Mouse (Mus musculus) heart, adult 2 months (tissue): ENCODE results near the gene Gm15217. TPM values are rescaled to one million over a fixed set of nuclear protein-coding genes. Genes with fewer than 3 reads are reported as not detected.

Experiments used
- DNase-seq, 2 experiments: peaks; one replicate each; pipeline ENCODE4 v3.0.0; 2021
- H3K27ac ChIP-seq: fragments of 200-600 bp; 2 replicates; pipeline ENCODE4 v1.8.1; 2022
- H3K27me3 ChIP-seq: fragments of 200-500 bp; 2 replicates; pipeline ENCODE4 v1.6.1; 2012; ENCODE audit warnings: mild to moderate bottlenecking, low read length, inconsistent platforms, mixed read lengths; ENCODE audit not compliant: control insufficient read depth, insufficient read depth
- H3K36me3 ChIP-seq: fragments of 200-500 bp; 2 replicates; pipeline ENCODE4 v1.6.1; 2012; ENCODE audit warnings: low read length, inconsistent platforms; ENCODE audit not compliant: control insufficient read depth, insufficient read depth
- H3K4me1 ChIP-seq: fragments of 200-500 bp; 2 replicates; pipeline ENCODE4 v1.6.1; 2011; ENCODE audit warnings: low read length; ENCODE audit not compliant: control insufficient read depth, insufficient read depth
- H3K4me3 ChIP-seq: fragments of 200-600 bp; 2 replicates; pipeline ENCODE4 v1.8.1; 2022
- H3K79me2 ChIP-seq: fragments of 200-500 bp; replicated peaks from 2 replicates; pipeline ENCODE4 v1.6.1; 2012; ENCODE audit warnings: mild to moderate bottlenecking, inconsistent platforms, low read length, moderate library complexity, mixed read lengths; ENCODE audit not compliant: control insufficient read depth, insufficient read depth
- H3K9ac ChIP-seq: fragments of 200-500 bp; 2 replicates; pipeline ENCODE4 v1.6.1; 2012; ENCODE audit warnings: low read depth, mild to moderate bottlenecking, control low read depth, inconsistent platforms, low read length, mixed read lengths
- CTCF ChIP-seq: fragments of 200-600 bp; IDR thresholded peaks from 2 replicates; pipeline ENCODE4 v1.8.1; 2022; ENCODE audit warnings: antibody characterized with exemption, mild to moderate bottlenecking, moderate library complexity
- EP300 ChIP-seq: fragments of 200-500 bp; IDR thresholded peaks from 2 replicates; pipeline ENCODE4 v1.6.1; 2011; ENCODE audit warnings: low read depth, low read length, control low read depth; ENCODE audit not compliant: insufficient read depth
- POLR2A ChIP-seq: fragments of 200-500 bp; IDR thresholded peaks from 2 replicates; pipeline ENCODE4 v1.6.1; 2011; ENCODE audit warnings: mild to moderate bottlenecking, low read depth, low read length, control low read depth; ENCODE audit not compliant: insufficient read depth
- WGBS: fragments of 180-500 bp; shearing (Covaris S2); methylation state at CpG from one replicate; pipeline ENCODE4 v1.1.7; 2018; 5-methylcytosine and 5-hydroxymethylcytosine counted together
- intact Hi-C: fragments of 180-260 bp; cut with DNase I; formaldehyde crosslinking; loops from one replicate; pipeline ENCODE4 v1.15.1; 2025
- polyA plus RNA-seq: library from polyadenylated mRNA; depleted of rRNA; stranded (reverse); fragments of >200 nt; gene quantifications from 2 replicates; pipeline ENCODE4 v1.2.3, GENCODE M21; 2012
- total RNA-seq, 2 experiments: library from RNA; stranded (reverse); gene quantifications; 2 replicates each; pipeline ENCODE4 v1.2.3; 2021

Gm15217 gene
- total and polyA plus RNA-seq, 3 experiments, result not detected

DNA sequence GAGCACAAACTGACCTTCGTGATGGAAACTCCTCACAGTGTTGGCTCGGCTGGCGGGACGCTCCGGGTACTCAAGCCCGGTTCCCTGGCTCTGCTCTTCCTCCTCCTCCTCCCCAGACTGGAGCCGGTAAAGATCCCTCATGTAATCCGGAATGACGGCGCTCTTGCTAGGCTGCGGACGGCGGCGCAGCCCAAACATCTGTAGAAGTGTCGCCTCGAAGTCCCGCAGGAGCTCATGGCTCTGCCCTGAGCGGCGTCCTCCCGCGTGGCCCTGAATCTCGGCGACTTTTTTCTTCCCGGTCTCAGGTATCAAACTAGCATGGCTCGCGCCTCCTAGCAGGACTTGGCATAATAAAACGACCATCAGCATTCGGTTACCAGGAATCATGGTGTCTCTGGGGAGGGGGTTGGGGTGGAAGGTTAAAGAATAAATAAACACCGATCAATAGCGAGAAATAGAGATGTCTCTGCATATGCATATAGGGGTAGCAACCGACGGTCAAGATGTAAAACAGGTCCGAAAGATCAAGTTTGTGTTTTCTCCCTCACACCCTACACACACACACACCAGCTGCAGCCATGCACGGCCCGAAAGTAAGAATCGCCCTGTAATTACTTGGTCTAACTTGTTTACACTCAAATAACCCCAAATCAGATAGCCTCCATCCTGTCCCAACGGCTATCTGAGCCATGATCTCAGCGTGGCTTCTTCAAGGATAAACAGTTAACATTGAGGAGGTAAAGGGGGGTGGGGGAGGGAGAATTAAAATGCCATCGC lies 6.7 kb downstream of the Gm15217 start:
- TF ChIP-seq POLR2A, result no peak
- TF ChIP-seq CTCF, result no peak
- TF ChIP-seq EP300, result no peak
- Histone ChIP-seq H3K4me3 (peak overlapping the region; percentile 49), H3K4me1 (peaks cover 2% of the 10 kb centered on the region; the same call in 1 of the 2 replicates), H3K27me3 (peaks cover 6% of the 10 kb centered on the region), H3K27ac (peak overlapping the region; percentile 31), H3K79me2 (no peaks in the 10 kb centered on the region), H3K9ac (peak overlapping the region; percentile 49), H3K36me3 (no peaks in the 10 kb centered on the region)
- intact Hi-C loops, result loop anchor here (5.0 to 10.0 kb wide), 3 partner anchors 144 to 336 kb away; no protein-coding TSS in a partner anchor
- DNase-seq, result peak; percentile 22 to 40
- WGBS, result under 1% methylated on average over 39 of the region's 39 CpGs

DNA sequence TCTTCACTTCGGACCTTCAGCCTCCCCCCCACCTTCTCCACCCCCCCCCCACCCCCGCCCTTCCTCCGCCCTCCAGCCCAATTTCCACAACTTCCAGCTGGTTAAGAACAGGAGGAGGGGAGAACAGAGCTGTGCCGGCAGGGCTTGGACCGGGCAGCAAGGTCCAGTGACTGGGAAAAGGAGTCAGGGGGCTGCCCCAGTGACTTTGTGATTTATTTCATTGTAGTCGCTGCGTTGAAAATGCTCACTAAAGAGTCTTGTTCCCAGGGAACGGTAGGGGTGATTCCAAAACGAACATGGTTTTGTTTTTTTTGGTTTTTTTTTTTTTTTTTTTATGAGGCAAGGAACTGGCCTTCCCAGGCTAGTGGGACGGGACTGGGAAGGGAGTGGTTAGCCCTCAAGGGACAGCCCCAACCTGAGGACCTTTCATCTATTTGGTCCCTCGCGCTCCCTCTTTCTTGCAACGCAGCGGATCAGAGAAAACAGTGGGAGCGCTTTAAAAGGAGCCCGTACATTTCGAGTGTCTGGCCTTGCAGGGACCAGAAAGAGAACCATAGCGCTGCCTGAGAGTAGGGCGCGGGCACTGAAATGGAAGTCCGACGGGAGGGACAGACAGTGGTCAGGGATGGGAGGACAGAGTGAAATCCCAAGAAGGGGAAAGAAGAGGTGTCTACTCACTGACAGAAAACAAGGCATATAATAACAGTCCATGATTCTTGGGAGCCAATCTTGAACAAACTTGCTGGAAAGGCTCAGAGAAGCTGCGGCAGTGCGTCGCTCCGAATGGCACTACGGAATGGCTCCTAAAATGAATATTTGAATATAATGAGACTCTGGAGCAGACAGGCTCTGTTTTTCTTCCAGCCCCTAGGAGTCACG lies 7.5 kb downstream of the Gm15217 start:
- Histone ChIP-seq H3K27ac (peak overlapping the region; percentile 74), H3K79me2 (no peaks in the 10 kb centered on the region), H3K4me1 (peaks cover 2% of the 10 kb centered on the region; the same call in 1 of the 2 replicates), H3K27me3 (peaks cover 6% of the 10 kb centered on the region), H3K4me3 (peak overlapping the region; percentile 49), H3K9ac (peak overlapping the region; percentile 51), H3K36me3 (no peaks in the 10 kb centered on the region)
- TF ChIP-seq EP300, result 0 out of 2 replicates have a peak, but pooled peaks have one; percentile 27
- TF ChIP-seq CTCF, result no peak
- peak; percentile 95 for TF ChIP-seq POLR2A
- 1% methylated on average over 28 of the region's 28 CpGs for WGBS
- peak; percentile 36 to 55 for DNase-seq
- intact Hi-C loops, result loop anchor here (5.0 to 10.0 kb wide), 3 partner anchors 144 to 336 kb away; no protein-coding TSS in a partner anchor

DNA sequence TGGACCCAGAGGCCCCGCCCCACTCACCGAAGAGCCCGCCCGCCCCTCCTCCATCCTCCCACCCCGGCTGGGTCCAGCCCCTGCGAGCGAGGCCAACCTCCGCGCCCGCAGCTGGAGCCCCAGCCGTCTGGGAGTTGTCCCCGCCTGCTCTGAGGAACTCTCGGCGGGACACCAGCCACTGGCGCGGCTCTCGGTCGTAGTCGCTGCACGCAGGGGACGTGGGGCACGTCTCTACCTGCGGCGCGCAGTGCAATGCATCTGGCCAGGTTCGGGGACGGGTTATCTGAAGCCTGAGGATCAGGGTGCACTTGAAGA lies 8.1 kb downstream of the Gm15217 start:
- intact Hi-C loops, result loop anchor here (5.0 to 10.0 kb wide), 3 partner anchors 145 to 335 kb away; no protein-coding TSS in a partner anchor
- no peaks in the 10 kb centered on the region for H3K36me3 ChIP-seq
- WGBS, result 1% methylated on average over 27 of the region's 27 CpGs
- H3K27me3 ChIP-seq, result peaks cover 6% of the 10 kb centered on the region
- peak; percentile 88 to 89 for DNase-seq
- H3K4me3 ChIP-seq, result peak overlapping the region; percentile 49
- H3K9ac ChIP-seq, result peak overlapping the region; percentile 75
- H3K27ac ChIP-seq, result peak overlapping the region; percentile 73
- TF ChIP-seq POLR2A (peak; percentile 64), EP300 (0 out of 2 replicates have a peak, but pooled peaks have one; percentile 4), CTCF (no peak)
- H3K4me1 ChIP-seq, result no peaks in the 10 kb centered on the region
- H3K79me2 ChIP-seq, result no peaks in the 10 kb centered on the region

DNA sequence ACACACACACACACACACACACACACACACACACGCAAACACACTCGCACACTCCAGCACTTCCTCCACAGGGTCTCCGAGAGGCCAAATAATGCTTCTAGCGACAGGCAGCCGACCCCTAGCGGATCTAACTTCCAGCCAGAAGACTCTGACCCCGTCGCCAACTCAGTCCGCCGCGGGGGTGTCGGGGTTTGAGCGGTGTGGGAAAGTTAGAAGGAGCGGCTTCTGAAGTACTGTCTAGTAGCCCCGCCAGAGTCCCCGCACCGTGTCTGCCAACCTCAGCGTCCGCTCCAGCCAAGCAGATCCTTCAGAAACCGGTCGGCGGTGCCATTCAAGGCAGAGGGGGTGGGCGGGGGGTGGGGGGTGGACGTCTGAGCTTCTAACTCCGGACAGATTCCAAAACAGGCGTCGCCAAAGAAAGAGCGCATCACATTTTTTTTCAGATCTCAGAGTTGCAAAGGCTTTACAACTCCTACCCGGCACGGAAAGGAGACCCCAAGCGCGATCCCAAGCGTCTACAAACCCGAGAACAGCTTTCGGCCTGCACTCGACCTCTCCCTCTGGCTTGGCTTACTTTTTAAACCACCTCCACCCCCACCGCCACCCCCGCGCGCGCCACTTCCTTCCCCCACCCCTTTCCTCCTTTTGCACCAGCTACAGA lies 8.7 kb downstream of the Gm15217 start:
- 1% methylated on average over 41 of the region's 41 CpGs for WGBS
- Histone ChIP-seq H3K36me3 (no peaks in the 10 kb centered on the region), H3K27ac (peak overlapping the region; percentile 64), H3K79me2 (no peaks in the 10 kb centered on the region), H3K27me3 (peaks cover 6% of the 10 kb centered on the region), H3K9ac (peak overlapping the region; percentile 75), H3K4me3 (peak overlapping the region; percentile 49), H3K4me1 (no peaks in the 10 kb centered on the region)
- peak; percentile 54 to 70 for DNase-seq
- TF ChIP-seq POLR2A, result peak; percentile 44; the same call in 1 of the 2 replicates
- no peak for TF ChIP-seq CTCF
- TF ChIP-seq EP300, result no peak
- intact Hi-C loops, result loop anchor here (2.0 to 10.0 kb wide), 4 partner anchors 71 to 334 kb away; no protein-coding TSS in a partner anchor

DNA sequence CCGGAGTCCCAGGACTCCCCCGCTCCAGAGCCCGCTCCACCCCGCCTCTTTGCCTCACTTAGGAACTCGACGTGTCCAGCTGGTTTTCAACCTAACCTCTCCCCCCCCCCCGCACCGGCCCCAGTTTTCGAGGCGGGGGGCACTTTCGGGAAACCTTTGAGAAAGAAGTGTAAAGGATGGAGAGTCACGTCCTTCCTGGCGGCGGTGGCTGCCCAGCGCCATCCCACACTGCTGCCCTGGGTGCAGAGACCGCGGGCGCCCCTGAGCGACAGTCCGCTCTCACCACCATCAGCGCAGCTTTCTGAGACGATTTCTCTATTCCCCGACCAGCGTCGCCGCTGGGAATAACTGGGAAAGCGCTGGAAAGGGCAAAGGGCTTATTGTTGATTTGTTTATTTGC lies 9.4 kb downstream of the Gm15217 start:
- H3K79me2 ChIP-seq, result no peaks in the 10 kb centered on the region
- peak; percentile 72 to 74 for DNase-seq
- no peaks in the 10 kb centered on the region for H3K36me3 ChIP-seq
- H3K4me1 ChIP-seq, result no peaks in the 10 kb centered on the region
- H3K27ac ChIP-seq, result peak overlapping the region; percentile 56
- peaks cover 6% of the 10 kb centered on the region for H3K27me3 ChIP-seq
- peak overlapping the region; percentile 49 for H3K4me3 ChIP-seq
- H3K9ac ChIP-seq, result peak overlapping the region; percentile 66
- 3% methylated on average over 27 of the region's 27 CpGs for WGBS
- no peak for TF ChIP-seq EP300
- TF ChIP-seq CTCF, result peak; percentile 63
- intact Hi-C loops, result loop anchor here (2.0 to 10.0 kb wide), 4 partner anchors 72 to 334 kb away; no protein-coding TSS in a partner anchor
